Mouse (Mus musculus) heart, postnatal 4 days (tissue): ENCODE results near the gene Chst5. TPM values are rescaled to one million over a fixed set of nuclear protein-coding genes. Genes with fewer than 3 reads are reported as not detected.
A peak's percentile ranks its signal among the peaks of the same experiment; 100 is the strongest.
"Not testable (repeated sequence)": the region's sequence is repeated elsewhere in the genome, so short reads cannot be mapped to it uniquely, and the experiment has no call there.

ENCODE experiments used
- DNase-seq: peaks from one replicate; pipeline ENCODE4 v3.0.0; 2021
- total RNA-seq, 2 experiments: library from RNA; stranded (reverse); gene quantifications; 2 replicates each; pipeline ENCODE4 v1.2.3; 2021

The Chst5 gene
- total RNA-seq, 2 experiments from 2014 or later, result not detected

DNA sequence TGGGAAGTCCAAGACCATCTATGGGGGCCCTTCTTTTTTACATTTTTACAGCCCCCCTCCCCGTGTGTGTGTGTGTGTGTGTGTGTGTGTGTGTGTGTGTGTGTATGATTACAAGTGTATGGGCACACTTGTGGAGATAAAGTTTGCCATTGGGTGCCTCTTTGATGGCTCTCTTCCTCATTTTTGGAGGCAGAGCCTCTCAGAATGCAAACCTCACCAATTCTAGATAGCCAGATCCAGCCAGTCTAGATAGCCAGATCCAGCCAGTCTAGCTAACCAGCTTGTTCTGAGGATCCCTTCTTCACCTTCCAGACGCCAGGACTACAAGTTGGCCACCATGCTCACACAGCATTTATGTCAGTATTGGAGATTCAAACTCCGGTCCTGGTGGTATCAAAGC, 39.0 kb downstream of the Chst5 start:
- no peak for DNase-seq

DNA sequence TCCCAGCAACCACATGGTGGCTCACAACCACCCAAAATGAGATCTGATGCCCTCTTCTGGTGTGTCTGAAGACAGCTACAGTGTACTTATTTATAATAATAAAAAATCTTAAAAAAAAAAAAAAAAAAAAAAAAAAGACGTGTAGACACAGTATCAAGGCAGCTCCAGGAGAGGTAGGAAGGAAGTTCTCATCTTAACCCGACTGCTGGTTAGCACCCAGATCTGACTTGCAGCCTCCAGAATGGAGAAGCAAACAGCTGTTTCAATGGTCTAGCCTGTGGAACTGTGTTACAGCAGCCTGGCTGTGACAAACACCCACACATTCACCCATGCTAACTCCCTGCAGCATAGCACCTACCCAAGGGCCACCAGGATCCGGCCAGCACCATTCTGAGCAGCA, 39.9 kb downstream of the Chst5 start:
- DNase-seq, result no peak

DNA sequence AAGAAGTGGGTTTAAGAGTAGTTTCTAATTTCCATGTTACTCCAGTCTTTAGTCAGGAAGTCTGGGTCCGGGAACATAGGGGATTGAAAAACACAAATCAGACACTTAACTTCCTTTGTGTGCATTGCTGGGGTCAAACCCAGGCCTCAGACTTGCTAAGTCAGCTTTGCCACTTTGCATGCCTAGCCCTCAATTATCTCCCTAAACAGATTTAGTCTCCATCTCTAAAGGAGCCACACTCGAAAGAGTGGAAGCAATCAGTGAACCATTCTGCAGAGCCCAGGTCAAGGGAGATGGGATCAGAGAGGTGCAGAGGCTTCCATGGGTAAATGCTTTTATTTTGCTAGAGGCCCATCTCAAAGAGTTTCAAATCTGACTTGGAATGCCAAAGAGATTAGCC, 41.6 kb downstream of the Chst5 start:
- DNase-seq, result no peak

DNA sequence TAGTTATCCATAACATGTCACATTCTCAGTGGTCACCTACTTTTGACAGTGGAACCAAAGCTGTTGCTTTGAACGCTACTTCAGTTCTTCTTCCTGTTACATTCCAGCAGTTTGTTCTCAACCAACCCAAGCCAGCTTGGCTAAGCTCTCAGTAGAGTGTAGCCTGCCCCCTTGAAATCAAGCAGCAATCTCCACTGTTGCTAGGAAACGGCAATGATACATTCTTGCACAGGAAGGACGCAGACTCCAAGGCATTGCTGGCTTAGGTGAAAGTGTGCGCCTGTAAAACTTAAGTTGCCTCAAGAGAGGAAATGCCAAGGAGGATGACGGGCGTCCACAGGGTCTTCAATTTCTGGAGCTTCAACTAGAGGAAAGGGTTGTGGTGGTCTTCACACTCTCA, 44.4 kb downstream of the Chst5 start:
- no peak for DNase-seq

DNA sequence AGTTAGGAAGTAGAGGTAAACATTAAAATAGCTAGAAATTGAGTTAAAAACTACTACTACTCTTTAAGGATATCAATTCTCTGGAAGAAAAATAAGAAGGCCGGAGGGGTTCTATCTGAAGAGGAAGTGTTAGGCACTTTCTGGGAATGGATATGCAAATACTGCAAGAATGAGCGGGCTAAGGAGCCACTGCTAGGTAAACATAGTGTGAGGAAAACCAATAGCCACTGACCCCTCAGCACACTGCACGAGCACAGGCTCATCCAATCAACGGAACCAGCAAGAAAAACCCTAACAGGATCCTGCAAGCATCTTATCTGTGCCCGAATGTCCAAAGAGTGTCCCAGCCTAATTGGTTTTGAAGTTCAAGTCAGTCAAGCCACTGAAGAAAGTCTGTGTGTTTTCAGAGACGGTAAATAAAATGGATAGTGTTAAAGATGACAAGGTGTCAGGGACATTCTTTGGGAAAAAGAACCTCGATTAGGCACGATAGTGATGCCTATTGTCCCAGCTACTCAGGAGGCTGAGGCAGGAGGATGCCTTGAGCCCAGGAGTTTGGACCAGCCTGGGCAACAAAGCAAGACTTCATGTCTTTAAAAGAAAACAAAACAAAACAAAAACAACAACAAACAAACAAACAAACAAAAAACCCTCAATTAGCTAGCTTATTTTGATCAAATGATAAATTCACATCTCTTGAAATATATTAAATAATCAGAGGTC, 45.0 kb downstream of the Chst5 start:
- DNase-seq, result no peak

DNA sequence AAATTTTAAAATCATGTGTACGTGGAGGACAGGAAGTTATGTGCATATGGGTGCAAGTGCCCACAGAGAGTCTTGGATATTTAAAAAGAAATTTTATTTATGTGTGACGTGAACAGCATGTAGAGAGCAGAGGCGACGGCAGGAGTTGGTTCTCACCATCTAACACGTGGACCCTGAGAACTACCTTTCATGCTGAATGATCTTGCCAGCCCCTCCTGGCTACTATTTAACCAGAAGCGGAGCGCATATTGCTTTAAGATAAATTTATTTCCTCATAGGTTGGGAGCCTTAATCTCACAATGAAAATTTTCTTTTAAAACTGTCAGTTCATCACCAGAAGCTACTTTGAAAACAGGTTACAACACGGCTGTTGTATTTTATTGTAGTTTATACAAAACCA, 45.6 kb downstream of the Chst5 start:
- no peak for DNase-seq

DNA sequence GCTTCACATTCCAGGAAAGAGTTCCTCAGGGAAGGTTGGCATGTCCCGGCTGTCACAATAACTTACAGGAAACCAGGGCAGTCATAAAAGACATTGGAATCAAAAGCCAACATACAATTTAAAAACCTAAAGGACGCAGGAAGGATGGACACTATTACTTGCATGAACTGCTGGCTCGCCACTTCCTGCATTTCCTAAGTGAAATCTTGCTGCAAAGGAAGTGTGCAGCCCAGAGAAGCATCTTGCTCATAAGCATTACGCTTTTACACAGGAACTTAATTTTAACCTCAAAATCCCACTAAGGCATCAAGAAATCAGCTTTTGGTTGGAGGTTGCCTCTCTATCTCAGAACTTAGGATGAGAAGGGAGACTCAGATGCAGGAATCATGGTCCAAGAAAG, 47.0 kb downstream of the Chst5 start:
- no peak for DNase-seq

DNA sequence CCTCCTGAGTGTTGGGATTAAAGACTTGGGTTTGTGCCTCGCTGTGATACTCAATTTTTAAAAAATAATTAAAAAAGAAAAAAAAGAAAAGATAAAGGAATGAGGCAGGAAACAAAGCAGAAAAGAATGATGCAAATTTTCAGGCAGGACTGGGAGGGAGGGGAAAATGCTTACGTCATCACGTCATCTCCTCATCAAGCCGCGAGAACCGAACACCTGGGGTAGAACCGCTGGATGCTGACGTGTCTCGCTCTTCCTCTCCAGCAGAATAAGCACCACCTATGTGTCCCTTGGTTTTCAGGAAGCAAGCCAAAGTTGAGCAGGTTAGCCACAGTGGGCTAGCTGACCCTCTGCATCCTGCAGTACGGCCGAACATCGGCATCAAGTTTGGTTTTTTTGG, 54.3 kb downstream of the Chst5 start:
- DNase-seq, result no peak

DNA sequence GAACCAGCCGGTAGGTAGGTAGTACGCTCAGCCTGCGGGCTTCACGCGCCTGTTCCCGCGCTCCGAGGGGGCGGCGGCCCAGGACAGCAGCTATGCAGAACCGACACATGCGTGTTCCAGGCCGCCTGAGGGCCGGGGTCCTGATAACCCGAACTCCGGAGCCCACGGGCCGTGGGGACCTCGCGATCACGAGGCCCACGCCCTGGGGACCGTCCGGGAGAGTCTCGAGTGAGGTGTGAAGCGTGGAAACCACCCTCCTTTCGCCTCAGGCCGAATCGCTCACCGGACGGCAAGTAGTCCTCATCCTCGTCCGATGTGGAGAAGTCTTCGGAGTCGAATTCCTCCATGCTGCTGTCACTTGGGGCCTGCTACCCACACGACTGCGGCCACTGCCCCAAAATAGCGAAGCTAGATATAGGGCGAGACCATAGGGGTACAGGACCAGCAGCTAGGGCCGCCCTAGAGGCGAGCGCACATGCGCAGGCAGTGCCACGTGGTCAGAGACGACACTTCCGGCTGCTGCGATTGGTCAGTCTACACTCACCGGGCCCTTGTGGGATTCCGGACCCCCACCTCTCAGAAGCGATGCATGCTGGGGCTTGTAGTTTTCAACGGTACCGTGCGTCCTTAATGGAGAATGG, 56.3 kb downstream of the Chst5 start, which contains the start of gene Cfdp1:
TSS of gene Cfdp1 (minus strand) at position 431 of the 641 bp plus-strand sequence.
- DNase-seq, result peak; percentile 96

DNA sequence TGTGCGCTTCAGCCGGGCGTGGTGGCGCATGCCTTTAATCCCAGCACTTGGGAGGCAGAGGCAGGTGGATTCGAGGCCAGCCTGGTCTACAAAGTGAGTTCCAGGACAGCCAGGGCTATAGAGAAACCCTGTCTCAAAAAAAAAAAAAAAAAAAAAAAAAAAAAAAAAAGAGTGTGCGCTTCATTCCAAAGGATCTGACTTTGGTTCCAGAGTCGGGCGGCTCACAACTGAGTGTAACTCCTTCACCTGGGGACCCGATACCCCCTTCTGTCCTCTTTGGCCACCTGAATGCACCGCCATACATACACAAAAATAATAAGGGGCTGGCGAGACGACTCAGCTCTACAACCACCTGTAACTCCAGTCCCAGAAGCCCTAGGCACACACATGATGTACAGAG, 57.0 kb downstream of the Chst5 start:
- not testable (repeated sequence) for DNase-seq

DNA sequence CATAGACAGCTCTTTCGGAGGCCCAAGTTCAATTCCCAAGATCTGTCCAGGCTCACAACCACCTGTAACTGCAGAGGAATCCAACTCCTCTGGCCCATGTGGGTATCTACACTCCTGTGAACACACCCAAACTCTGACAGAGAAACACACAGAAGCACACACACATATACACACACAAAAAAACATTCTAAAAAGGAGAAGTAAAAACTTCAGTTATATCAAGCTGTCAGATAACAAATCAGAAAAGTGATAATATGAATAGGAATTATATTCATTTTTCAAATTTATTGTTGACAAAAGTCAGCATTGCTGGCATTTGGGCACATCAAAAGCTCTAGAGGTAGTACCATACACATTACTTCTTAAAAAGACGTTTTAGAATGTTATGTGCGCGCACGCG, 63.5 kb downstream of the Chst5 start:
- DNase-seq, result no peak

Other genes with a start within 250 kb of the Chst5 start
- gene Ctrb1, start 219.4 kb downstream of the Chst5 start, total RNA-seq, result not detected
- gene Bcar1, start 166.6 kb downstream of the Chst5 start, total RNA-seq, result 10 to 100 TPM; 62.7 to 65.0 TPM
- gene Cfdp1, start 56.2 kb downstream of the Chst5 start, total RNA-seq, result 10 to 100 TPM; 54.4 to 60.3 TPM
- 1 to 10 TPM; 2.8 to 2.9 TPM for gene Tmem170, start 33.7 kb downstream of the Chst5 start, total RNA-seq
- gene Tmem231, start 23.4 kb upstream of the Chst5 start, total RNA-seq, result 1 to 10 TPM; 1.9 to 2.9 TPM
- gene Gabarapl2, start 30.3 kb upstream of the Chst5 start, total RNA-seq, result 100 to 1,000 TPM; 104 to 105 TPM
- gene Adat1, start 81.9 kb upstream of the Chst5 start, total RNA-seq, result 1 to 10 TPM; 1.4 to 1.5 TPM
- gene Kars, start 100.9 kb upstream of the Chst5 start, total RNA-seq, result 100 to 1,000 TPM; 100 to 105 TPM
- gene Terf2ip, start 101.0 kb upstream of the Chst5 start, total RNA-seq, result 10 to 100 TPM; 11.3 to 12.6 TPM
- under 1 TPM in 1 of 2 experiments, not detected in 1; 0.33 TPM for gene Gm6793, start 104.6 kb upstream of the Chst5 start, total RNA-seq